Mouse (Mus musculus): ENCODE results near the gene Ucp3. TPM values are rescaled to one million over a fixed set of nuclear protein-coding genes. Genes with fewer than 3 reads are reported as not detected.

Ucp3 gene
- polyA plus RNA-seq, 1 experiment, result not detected

- H3K79me3 ChIP-seq (ENCODE audit: low read depth), result no peaks in the 10 kb centered on the region
- H3ac ChIP-seq (ENCODE audit: control insufficient read depth, insufficient read length, low read depth), result peak overlapping the region; percentile 52
- H3K36me3 ChIP-seq (ENCODE audit: control insufficient read depth, insufficient read depth), result no peaks in the 10 kb centered on the region
- no peaks in the 10 kb centered on the region for H3K79me2 ChIP-seq (ENCODE audit: control insufficient read depth, insufficient read depth)
- H3K4me3 ChIP-seq (ENCODE audit: insufficient read depth, poor library complexity, severe bottlenecking), result no peak overlapping the region
- TF ChIP-seq FOSL1 (IDR thresholded peaks at IDR 0.05; ENCODE audit: insufficient read depth, low read length, poor library complexity, severe bottlenecking) (no peak), MYOD1 (IDR thresholded peaks at IDR 0.05; ENCODE audit: control insufficient read depth, insufficient read length, low read depth) (no peak), CTCF (IDR thresholded peaks at IDR 0.05; ENCODE audit: control insufficient read depth, insufficient read depth, insufficient read length) (no peak), CEBPB (IDR thresholded peaks at IDR 0.05; ENCODE audit: low read depth) (no peak), USF1 (IDR thresholded peaks at IDR 0.05; ENCODE audit: low read depth) (no peak), MYOG (IDR thresholded peaks at IDR 0.05; ENCODE audit: control insufficient read depth, extremely low read depth, insufficient read length) (no peak), MAX (IDR thresholded peaks at IDR 0.05) (no peak)
- H3K27me3 ChIP-seq (ENCODE audit: control insufficient read depth, insufficient read depth, insufficient read length), result no peaks in the 10 kb centered on the region
Measured at GRCm38 (mm10) chr7:100493484-100494414, 21.0 kb downstream of the Ucp3 start.

DNA sequence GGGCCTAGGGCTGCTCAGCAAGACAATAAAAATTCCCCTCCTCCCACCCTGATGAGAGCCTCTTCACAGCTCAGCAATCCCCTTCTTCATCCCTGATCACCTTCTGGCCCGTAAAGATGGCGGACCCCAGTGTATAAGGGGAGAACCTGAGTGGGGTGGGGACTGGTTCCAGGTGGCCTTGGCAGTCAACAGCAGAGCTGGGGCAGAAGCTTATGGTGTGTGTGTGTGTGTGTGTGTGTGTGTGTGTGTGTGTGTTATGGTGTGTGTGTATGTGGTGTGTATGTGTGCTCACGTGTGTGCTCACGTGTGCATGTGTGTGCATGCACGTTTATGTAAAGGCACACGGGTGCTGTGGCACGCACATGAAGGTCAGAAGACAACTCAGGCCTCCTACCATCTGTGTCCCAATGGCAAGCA is 21.6 kb downstream of the Ucp3 start:
- TF ChIP-seq CEBPB (IDR thresholded peaks at IDR 0.05; ENCODE audit: low read depth), result no peak
- no peak for TF ChIP-seq CTCF (IDR thresholded peaks at IDR 0.05; ENCODE audit: control insufficient read depth, insufficient read depth, insufficient read length)
- Histone ChIP-seq H3K79me2 (ENCODE audit: control insufficient read depth, insufficient read depth) (no peaks in the 10 kb centered on the region), H3K36me3 (ENCODE audit: control insufficient read depth, insufficient read depth) (no peaks in the 10 kb centered on the region), H3K27me3 (ENCODE audit: control insufficient read depth, insufficient read depth, insufficient read length) (no peaks in the 10 kb centered on the region), H3ac (ENCODE audit: control insufficient read depth, insufficient read length, low read depth) (no peak overlapping the region), H3K4me3 (ENCODE audit: insufficient read depth, poor library complexity, severe bottlenecking) (no peak overlapping the region), H3K79me3 (ENCODE audit: low read depth) (no peaks in the 10 kb centered on the region)

DNA sequence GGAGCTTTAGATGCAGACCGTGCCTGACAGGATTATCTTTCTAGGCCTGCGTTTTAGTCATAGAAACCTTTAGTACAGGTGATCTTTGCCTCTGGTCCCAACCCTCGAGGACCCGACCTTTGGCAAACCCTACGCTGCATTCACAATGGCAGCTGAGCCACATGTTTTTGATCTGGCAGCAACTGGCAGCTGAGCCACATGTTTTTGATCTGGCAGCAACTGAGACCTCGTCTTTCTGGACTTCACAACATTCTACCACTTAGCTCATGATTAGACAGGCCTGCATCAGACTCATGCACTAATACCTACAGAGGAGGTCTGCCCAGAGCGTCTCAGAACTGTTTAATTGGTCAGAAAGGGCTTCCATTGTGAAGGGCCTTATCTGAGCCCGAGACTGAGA is 22.3 kb downstream of the Ucp3 start:
- Histone ChIP-seq H3K36me3 (ENCODE audit: control insufficient read depth, insufficient read depth) (no peaks in the 10 kb centered on the region), H3ac (ENCODE audit: control insufficient read depth, insufficient read length, low read depth) (no peak overlapping the region), H3K4me3 (ENCODE audit: insufficient read depth, poor library complexity, severe bottlenecking) (no peak overlapping the region), H3K27me3 (ENCODE audit: control insufficient read depth, insufficient read depth, insufficient read length) (no peaks in the 10 kb centered on the region), H3K79me2 (ENCODE audit: control insufficient read depth, insufficient read depth) (no peaks in the 10 kb centered on the region), H3K79me3 (ENCODE audit: low read depth) (no peaks in the 10 kb centered on the region)
- TF ChIP-seq USF1 (IDR thresholded peaks at IDR 0.05; ENCODE audit: low read depth) (no peak), CEBPB (IDR thresholded peaks at IDR 0.05; ENCODE audit: low read depth) (no peak), FOSL1 (IDR thresholded peaks at IDR 0.05; ENCODE audit: insufficient read depth, low read length, poor library complexity, severe bottlenecking) (no peak)

DNA sequence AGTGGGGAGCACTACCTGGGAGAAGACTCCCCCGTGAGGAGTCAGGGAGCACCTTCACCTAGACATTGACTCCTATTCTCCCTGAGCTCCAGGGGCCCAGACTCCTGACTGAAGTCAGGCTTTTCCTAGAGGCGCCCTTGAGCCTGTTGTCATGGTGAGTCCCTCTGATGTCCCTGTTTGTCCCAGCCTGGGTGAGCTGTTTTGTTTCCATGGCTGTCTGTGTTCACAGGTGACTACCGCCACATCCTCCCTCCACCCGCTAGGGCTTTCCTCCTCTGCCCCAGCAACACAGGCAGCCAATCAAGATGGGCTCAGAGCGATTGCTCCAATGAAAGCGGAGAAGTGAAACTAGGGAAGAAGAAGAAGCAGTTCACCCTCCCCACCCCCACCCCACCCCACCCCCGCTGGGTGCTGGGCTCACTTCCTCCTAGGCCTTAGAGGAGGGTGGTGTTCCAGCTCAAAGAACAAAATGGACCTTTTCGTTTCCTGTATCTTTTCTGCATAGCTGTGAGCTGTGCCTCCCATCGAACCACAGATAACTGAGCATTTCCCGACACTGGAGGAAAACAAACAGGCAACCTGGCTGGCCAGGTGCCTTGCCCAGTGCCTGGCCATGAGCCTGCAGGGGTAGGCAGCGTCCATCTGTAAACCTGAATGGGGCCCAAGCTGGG is 22.9 kb downstream of the Ucp3 start:
- Histone ChIP-seq H3K79me2 (ENCODE audit: control insufficient read depth, insufficient read depth) (no peaks in the 10 kb centered on the region), H3K27me3 (ENCODE audit: control insufficient read depth, insufficient read depth, insufficient read length) (no peaks in the 10 kb centered on the region), H3K36me3 (ENCODE audit: control insufficient read depth, insufficient read depth) (no peaks in the 10 kb centered on the region), H3K4me3 (ENCODE audit: insufficient read depth, poor library complexity, severe bottlenecking) (no peak overlapping the region), H3K79me3 (ENCODE audit: low read depth) (no peaks in the 10 kb centered on the region), H3ac (ENCODE audit: control insufficient read depth, insufficient read length, low read depth) (no peak overlapping the region)
- TF ChIP-seq MYOG (IDR thresholded peaks at IDR 0.05; ENCODE audit: control insufficient read depth, extremely low read depth, insufficient read length) (no peak), CTCF (IDR thresholded peaks at IDR 0.05; ENCODE audit: control insufficient read depth, insufficient read depth, insufficient read length) (no peak), CEBPB (IDR thresholded peaks at IDR 0.05; ENCODE audit: low read depth) (no peak), MAX (IDR thresholded peaks at IDR 0.05) (no peak), USF1 (IDR thresholded peaks at IDR 0.05; ENCODE audit: low read depth) (no peak), FOSL1 (IDR thresholded peaks at IDR 0.05; ENCODE audit: insufficient read depth, low read length, poor library complexity, severe bottlenecking) (no peak), MYOD1 (IDR thresholded peaks at IDR 0.05; ENCODE audit: control insufficient read depth, insufficient read length, low read depth) (no peak)

DNA sequence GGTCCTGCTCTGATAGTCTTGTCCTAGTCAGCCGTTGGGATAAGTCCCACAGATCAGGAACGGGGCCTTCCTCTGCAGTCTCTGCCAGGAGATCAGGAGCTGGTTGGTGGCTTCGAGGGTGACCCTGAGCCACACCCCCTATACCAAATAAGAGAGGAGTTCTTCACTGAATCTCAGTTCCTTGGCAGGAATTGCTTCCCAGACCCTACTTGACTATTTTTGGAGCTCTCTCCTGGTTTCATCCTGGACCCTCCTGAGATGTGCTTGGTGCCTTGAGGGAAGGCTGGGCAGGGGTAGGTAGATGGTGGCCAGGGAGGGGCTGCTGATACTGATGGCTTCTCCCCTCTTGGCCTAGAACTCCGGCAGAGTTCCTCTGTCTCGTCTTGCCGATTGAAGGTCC is 23.6 kb downstream of the Ucp3 start:
- Histone ChIP-seq H3K36me3 (ENCODE audit: control insufficient read depth, insufficient read depth) (no peaks in the 10 kb centered on the region), H3K4me3 (ENCODE audit: insufficient read depth, poor library complexity, severe bottlenecking) (no peak overlapping the region), H3K27me3 (ENCODE audit: control insufficient read depth, insufficient read depth, insufficient read length) (no peaks in the 10 kb centered on the region), H3K79me2 (ENCODE audit: control insufficient read depth, insufficient read depth) (no peaks in the 10 kb centered on the region), H3ac (ENCODE audit: control insufficient read depth, insufficient read length, low read depth) (no peak overlapping the region), H3K79me3 (ENCODE audit: low read depth) (no peaks in the 10 kb centered on the region)
- TF ChIP-seq FOSL1 (IDR thresholded peaks at IDR 0.05; ENCODE audit: insufficient read depth, low read length, poor library complexity, severe bottlenecking), result no peak
- TF ChIP-seq CEBPB (IDR thresholded peaks at IDR 0.05; ENCODE audit: low read depth), result no peak
- TF ChIP-seq USF1 (IDR thresholded peaks at IDR 0.05; ENCODE audit: low read depth), result no peak
- no peak for TF ChIP-seq MYOG (IDR thresholded peaks at IDR 0.05; ENCODE audit: control insufficient read depth, extremely low read depth, insufficient read length)
- TF ChIP-seq CTCF (IDR thresholded peaks at IDR 0.05; ENCODE audit: control insufficient read depth, insufficient read depth, insufficient read length), result no peak
- TF ChIP-seq MAX (IDR thresholded peaks at IDR 0.05), result no peak
- no peak for TF ChIP-seq MYOD1 (IDR thresholded peaks at IDR 0.05; ENCODE audit: control insufficient read depth, insufficient read length, low read depth)
